Mouse (Mus musculus): ENCODE results near the gene 2610301B20Rik.

- TF ChIP-seq CTCF (IDR thresholded peaks at IDR 0.05; ENCODE audit: extremely low read depth, insufficient read depth, insufficient read length, insufficient replicate concordance) (no peak), POLR2A (IDR thresholded peaks at IDR 0.05; ENCODE audit: low read depth, low read length) (no peak)
Measured at GRCm38 (mm10) chr4:10859911-10860581, 14.3 kb upstream of the 2610301B20Rik start.

Measured in spleen, adult 2 months (tissue).